ENCODE assay signal across 10 mouse cellular contexts in genomic region chr11:86571047-86571855, GRCm38 (mm10). TPM values are rescaled to one million over a fixed set of nuclear protein-coding genes. Genes with fewer than 3 reads are reported as not detected.
DNase-seq lines count a peak whose midpoint lies in the region; ATAC-seq lines count a peak whose summit lies in the region.
"Had no signal": no experiment of that assay in that cellular context is flagged by ENCODE, and none has a peak within 500 bp of the region (broad histone marks: within the 10 kb centered on the region; RNA-seq: fewer than 3 reads in every experiment).

No protein-coding gene starts in this region.

- H3K4me2 ChIP-seq in heart, embryonic 15.5 days: peak overlapping the region; percentile 8; the same call in 1 of the 2 replicates
- peak overlapping the region; percentile 49 for H3K4me2 ChIP-seq in limb, embryonic 13.5 days (replicated peaks)

- 0 out of 2 replicates have a peak, but pooled peaks have one; percentile 34 for ATAC-seq in heart, embryonic 15.5 days (replicated peaks; ENCODE audit: insufficient number of reproducible peaks, insufficient read depth, low FRiP score, low read depth)
- ATAC-seq in limb, embryonic 13.5 days (ENCODE audit: low FRiP score, low read depth): peak; percentile 65; the same call in 1 of the 2 replicates

- H3K9me3 ChIP-seq in heart, embryonic 15.5 days (replicated peaks): no peaks in the 10 kb centered on the region
- no peaks in the 10 kb centered on the region for H3K9me3 ChIP-seq in limb, embryonic 13.5 days

- H3K4me1 ChIP-seq in heart, embryonic 15.5 days (replicated peaks): peaks cover 21% of the 10 kb centered on the region
- H3K4me1 ChIP-seq in limb, embryonic 13.5 days: peaks cover 31% of the 10 kb centered on the region

- no peak for DNase-seq in heart, adult 8-10 months (ENCODE audit: low spot score)
- peak; percentile 77 for DNase-seq in 3T3-L1 (ENCODE audit: low read depth, low spot score)
- peak; percentile 77 for DNase-seq in embryo, embryonic 10 days (ENCODE audit: low spot score)
- DNase-seq in urinary bladder, postnatal 14 days (ENCODE audit: low spot score): no peak
- DNase-seq in frontal cortex, postnatal 14 days (ENCODE audit: low spot score in 2 of 2): no peak
- DNase-seq in gastrocnemius, postnatal 14 days: no peak
- DNase-seq: right cerebral cortex, postnatal 25 days had no signal

- H3K36me3 ChIP-seq in heart, embryonic 15.5 days: 0 out of 2 replicates have a peak, but pooled peaks cover 2% of the 10 kb centered on the region
- peaks cover 6% of the 10 kb centered on the region for H3K36me3 ChIP-seq in limb, embryonic 13.5 days

- peak overlapping the region; percentile 62 for H3K27ac ChIP-seq in heart, embryonic 15.5 days
- peak overlapping the region; percentile 89 for H3K27ac ChIP-seq in limb, embryonic 13.5 days
- H3K27ac ChIP-seq: liver, embryonic 14.5 days had no signal

- intact Hi-C loops in gastrocnemius, postnatal 14 days (cut with DNase I; ENCODE audit: low total_unique reads): no loop called here

- no peak overlapping the region for H3K4me3 ChIP-seq in heart, embryonic 15.5 days
- no peak overlapping the region for H3K4me3 ChIP-seq in limb, embryonic 13.5 days

- H3K27me3 ChIP-seq in heart, embryonic 15.5 days: no peaks in the 10 kb centered on the region
- no peaks in the 10 kb centered on the region for H3K27me3 ChIP-seq in limb, embryonic 13.5 days

- H3K9ac ChIP-seq in heart, embryonic 15.5 days: no peak overlapping the region
- H3K9ac ChIP-seq in limb, embryonic 13.5 days: no peak overlapping the region
- H3K9ac ChIP-seq: liver, embryonic 14.5 days had no signal

- 35% methylated on average over 15 of the region's 15 CpGs for WGBS in heart, embryonic 15.5 days
- WGBS in limb, embryonic 13.5 days: 21% methylated on average over 15 of the region's 15 CpGs

RNA-seq across cellular contexts. Expression of gene Tubd1, which starts 26.5 kb away (rescaled TPM):
- 11.7 and 13.1 TPM in 2 replicates for polyA plus RNA-seq in heart, embryonic 15.5 days (2015; fragmentation: Nextera tagmentation; extraction: Ambion mirVana)
- 1 to 10 TPM; 5.4 to 6.2 (median 5.8) TPM for total RNA-seq in heart, adult 8-10 months (2022)
- 10.9 and 11.7 TPM in 2 replicates for polyA plus RNA-seq in limb, embryonic 13.5 days (2015; fragmentation: Nextera tagmentation; extraction: Ambion mirVana)
- 1 to 10 TPM; 4.6 to 4.8 TPM for total RNA-seq in gastrocnemius, postnatal 14 days (2021)

RNA-seq across cellular contexts. Expression of gene Rps6kb1, which starts 26.6 kb away (rescaled TPM):
- 38.4 and 44.1 TPM in 2 replicates for polyA plus RNA-seq in heart, embryonic 15.5 days (2015; fragmentation: Nextera tagmentation; extraction: Ambion mirVana)
- total RNA-seq in heart, adult 8-10 months (2022): 10 to 100 TPM; 16.5 to 24.5 (median 23.9) TPM
- 84.3 and 84.8 TPM in 2 replicates for polyA plus RNA-seq in limb, embryonic 13.5 days (2015; fragmentation: Nextera tagmentation; extraction: Ambion mirVana)
- total RNA-seq in gastrocnemius, postnatal 14 days (2021): 10 to 100 TPM; 28.8 to 28.9 TPM

Comparison
In these comparisons a context has a peak if more than half of its experiments do, and no peak if none do; other contexts are left out.
1. DNase-seq: peak in 3T3-L1 (single experiment) and embryo, embryonic 10 days (single experiment); none in heart, adult 8-10 months (single experiment), urinary bladder, postnatal 14 days (single experiment), frontal cortex, postnatal 14 days (0 of 2) and gastrocnemius, postnatal 14 days (single experiment).